Mouse (Mus musculus) right cerebral cortex, adult 2 months (tissue): ENCODE data around the gene Klhdc2.

Experiments used
- DNase-seq, 2 experiments: peaks; one replicate each; pipeline ENCODE4 v3.0.0; 2021 to 2022; ENCODE audit warnings: low spot score in 2 of 2

The Klhdc2 gene

DNA sequence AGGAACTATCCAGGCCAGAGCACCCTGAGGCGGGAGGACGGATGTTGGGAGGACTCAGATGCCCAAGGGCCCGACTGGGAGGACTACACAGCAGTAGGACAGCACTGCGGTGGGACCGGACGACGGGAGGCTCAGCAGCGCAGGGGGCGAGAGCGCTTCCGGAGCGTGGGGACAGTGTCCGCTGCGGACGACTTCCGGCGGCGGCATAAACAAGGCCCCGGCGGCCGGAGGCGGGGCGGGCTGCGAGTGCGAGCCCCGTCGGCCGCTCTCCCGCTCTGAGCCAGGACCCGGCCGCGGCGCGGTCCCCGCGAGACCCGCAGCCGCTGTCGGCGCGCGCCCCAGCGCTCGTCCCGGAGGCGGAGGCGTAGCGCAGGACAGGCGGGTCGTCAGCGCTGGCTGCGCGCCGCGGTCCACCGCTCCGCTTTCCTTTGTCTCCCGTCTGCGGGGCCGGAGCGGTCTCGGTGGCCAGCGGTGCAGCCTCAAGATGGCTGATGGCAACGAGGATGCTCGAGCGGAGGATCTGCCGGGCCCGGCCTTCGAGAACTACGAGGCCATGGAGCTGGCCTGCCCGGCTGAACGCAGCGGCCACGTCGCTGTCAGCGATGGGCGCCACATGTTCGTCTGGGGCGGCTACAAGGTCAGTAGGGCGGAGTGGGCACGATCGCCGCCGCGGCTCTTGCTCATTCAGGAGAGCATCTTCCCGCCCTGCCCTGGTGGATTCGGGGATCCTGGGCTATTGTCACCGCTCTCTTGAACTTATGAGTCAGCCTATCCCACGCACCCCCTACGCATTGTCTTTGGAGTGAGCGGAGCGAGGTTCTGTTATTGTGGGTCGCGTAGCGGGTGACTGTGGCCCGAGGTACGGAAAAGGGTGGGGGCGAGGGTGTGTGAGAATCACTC is at the start of gene Klhdc2:
TSS of gene Klhdc2 (plus strand) at position 171 of the 900 bp plus-strand sequence.
- peak; percentile 85 to 88 for DNase-seq

DNA sequence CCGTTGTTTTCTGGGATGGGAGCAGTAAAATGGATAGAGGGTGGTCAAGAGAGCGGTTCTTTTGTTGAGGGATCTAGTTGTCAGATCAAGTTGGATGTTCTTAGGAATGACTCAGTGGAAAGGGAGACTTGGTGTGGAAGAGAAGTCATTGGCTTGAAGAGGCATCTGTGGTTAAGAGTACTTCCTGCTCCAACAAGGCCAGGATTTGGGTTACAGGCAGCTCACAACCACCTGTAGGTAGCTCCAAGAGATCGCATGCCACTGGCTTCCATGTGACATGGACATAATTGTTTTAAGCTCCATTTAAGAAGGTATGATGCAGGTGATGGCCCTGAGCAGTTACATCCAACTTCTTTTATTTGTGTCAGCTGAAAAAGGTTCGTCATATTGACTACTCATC is 46.7 kb upstream of the Klhdc2 start:
- no peak for DNase-seq

DNA sequence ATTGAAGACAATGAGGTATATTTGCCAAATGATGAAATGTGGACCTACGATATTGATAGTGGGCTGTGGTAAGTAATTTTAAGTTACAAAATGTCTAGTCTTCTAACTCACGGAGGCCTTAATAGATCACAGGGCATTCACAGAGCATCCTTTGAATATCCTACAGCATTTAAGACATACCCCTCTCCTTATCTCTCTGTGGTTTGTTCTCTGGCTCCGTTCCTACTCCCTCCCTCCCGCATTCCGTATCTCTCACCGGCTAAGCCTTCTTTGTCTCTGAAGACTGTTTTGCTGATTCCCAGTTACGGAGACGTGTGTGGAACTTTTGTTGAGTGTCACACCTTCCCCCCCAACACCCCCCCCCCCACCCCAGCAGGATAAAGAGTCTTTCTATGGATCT is 45.7 kb upstream of the Klhdc2 start:
- DNase-seq = no peak

DNA sequence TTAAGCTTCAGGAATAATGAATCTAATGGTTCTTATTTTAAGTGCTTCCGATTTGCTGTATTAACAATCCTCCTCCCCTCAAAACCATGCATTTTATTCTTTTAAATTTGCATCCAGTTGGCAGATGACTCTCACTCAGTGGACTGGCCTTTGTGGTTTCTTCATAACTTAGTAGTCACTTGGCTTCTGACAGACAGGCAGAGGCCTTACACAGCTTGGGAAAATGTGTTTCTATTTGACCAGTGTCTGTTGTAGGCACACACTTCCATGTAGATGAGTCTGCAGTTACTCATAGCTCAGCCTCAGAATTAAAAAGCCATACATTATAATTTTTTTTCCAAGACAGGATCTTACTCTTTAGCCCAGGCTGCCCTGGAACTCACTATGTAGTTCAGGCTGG is 42.7 kb upstream of the Klhdc2 start:
- DNase-seq = no peak

DNA sequence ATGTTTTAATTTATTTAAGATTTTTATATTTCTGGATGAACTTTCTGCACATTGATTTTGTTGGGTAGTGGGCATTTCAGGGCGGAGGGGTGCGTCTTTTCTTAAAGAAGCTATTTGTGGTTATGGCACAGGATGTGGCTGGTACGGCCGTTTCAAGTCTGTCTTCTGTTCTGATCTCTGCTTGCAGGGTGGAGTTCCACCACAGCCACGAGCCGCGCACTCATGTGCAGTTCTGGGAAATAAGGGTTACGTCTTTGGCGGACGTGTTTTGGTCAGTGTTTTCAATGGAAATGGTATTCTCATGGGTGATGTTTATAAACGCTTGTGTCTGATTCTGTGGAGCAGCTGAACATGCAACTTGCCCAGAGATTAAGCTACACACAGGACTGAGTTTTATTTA is 38.6 kb upstream of the Klhdc2 start:
- DNase-seq = no peak

DNA sequence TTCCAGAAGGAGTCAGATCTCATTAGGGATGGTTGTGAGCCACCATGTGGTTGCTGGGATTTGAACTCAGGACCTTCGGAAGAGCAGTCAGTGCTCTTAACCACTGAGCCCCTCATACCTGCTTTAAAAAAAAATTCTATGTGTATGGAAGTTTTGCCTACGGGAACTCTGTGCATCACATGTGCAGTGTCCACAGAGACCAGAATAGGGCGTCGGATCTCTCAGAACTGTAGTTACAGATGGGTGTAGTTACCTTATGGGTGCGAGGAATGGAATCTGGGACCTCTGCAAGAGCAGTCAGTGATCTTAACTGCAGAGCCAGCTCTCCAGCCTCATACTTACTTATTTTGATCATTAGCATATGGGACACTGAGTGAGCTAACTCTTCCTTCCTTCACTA is 34.2 kb upstream of the Klhdc2 start:
- no peak for DNase-seq

DNA sequence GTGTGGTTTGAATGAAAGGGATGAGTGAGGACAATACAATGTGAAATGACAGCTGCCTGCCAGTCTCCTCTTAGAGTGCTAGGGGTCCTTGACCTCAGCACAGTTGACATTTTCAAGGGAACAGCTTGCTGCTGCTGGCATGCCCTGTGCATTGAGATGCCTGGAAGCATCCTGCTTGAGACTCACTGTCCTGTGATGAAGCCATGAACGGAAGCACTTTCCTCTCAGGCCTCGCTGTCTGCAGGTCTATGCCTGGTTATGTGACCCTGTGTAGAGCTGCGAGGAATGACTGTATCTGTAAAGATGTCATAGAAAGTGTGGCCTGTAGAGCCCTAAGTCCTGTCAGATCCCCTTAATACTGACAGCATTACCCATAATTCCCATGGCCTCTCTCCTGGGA is 31.4 kb upstream of the Klhdc2 start:
- DNase-seq = no peak

DNA sequence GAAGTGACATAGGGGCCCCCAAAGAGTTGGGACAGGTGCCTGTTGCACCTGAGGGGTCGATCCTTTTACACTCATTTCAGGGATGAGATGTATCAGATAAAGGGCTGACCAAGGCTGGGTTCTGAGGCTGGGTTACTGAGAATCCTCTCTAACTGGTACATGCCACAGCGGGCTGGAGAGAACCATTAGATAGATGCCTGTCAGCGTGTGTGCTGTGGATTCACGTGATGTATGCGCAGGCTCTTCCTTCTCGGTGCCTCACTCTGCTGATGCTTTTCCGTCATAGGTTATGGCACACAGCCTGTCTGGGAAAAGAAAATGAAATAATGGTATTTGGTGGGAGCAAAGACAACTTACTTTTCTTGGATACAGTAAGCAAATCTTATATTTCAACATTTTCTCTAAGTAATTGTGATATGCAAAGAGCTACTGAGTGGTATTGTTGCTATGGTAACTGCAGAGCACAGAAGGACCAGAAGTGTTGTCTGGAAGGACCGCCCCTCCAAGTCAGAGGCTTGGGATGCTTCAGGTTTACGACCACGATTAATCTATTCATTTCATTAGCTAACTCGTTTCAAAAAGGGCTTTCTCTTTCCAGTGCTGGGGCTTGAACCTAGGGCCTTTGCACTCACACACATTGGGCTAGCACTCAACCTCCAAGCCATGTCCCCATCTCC is 28.4 kb upstream of the Klhdc2 start:
- DNase-seq = peak in 1 of 2 experiments; percentile 7

DNA sequence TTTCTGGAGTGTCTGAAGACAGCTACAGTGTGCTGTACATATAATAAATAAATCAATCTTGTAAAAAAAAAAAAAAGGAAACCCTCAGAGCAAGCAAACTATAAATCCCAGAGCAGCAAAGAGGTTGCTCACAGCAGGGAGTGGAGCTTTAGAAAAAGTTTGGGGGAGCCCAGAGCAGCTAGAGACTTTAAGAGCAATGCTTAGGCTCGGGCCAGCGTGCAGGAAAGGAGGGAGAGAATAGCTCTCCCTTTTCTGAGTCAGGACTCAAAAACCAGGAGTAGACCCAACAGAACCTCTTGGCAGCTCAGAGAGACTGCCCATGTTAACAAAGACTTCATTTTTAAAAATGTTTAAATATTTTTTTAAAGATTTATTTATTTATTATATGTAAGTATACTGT is 27.5 kb upstream of the Klhdc2 start:
- no peak for DNase-seq

DNA sequence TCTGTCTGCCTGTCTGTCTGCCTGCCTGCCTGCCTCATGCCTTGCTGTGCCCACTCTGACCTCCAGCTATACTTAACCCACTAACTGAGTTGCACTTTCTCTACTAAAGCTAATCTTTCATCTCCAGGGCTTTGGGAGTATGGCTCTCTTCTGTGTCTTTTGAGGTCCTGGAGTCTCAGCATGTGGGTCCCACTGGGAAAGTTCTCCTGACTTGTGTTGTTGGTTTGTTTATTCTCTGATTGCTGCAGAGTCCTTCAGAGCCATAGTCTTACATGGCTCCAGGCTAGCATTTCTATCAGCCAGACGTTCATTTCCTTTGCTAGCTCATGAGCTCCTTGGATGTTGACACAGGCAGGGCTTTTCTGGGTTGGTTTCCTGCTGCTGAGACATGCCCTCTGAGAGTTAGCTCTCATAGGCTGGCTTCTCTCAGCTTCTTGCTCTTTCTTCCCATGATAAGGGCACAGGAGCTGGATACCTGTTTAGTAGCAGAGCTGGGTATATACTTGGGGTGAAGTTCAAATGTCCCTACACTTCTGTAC is 16.5 kb upstream of the Klhdc2 start:
- no peak for DNase-seq

DNA sequence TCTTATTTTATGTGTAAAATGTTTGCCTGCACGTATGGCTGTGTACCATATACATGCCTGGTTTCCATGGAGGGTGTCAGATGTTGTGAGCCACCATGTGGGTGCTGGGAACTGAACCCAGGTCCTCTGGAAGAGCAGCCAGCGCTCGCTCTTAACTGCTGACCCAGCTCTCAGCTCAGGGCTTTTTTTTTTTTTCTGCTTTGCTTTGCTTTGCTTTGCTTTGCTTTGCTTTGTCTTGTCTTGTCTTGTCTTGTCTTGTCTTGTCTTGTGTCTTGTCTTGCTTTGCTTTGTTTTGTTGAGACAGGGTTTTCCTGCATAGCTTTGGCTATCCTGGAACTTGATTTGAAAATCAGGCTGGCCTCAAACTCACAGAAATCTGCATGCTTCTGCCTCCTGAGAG is 15.6 kb upstream of the Klhdc2 start:
- DNase-seq = no peak

DNA sequence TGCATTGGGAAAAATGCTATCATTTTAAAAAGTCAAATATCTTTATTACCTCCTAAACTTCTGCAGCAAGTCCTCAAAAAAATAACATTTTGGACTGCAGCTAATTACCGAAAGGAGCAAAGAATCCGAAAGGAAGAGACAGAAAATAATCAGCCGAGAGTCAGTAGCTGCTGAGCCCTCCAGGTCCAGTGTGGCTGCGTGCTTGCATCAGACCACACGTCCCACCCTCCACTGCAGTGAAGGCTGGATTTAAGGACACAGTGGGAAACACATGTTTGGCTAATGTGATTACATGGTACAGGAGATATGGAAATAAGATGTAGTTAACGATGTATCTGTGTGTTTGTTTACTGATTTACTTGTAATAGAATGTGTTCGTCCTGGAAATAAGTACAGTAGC is 13.3 kb upstream of the Klhdc2 start:
- DNase-seq = no peak

DNA sequence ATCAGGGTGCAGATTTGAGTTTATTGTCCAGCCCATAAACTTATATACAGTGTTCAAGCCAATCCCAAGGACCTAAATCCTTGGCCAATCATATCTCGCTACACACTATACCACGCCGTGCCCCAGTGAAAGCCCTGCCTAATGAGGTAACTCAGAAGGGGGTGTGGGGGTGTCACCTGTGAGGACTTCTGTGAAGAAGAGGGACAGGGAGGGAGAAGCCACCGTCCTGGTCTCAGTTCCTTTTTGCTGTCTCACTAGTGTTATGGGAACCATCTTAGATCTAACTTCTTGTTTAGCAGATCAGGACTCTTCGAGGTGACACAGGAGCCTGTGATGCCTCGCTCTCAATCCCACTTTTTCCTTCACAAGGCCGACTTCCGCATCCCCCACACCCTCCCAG is 8.9 kb upstream of the Klhdc2 start:
- no peak for DNase-seq

DNA sequence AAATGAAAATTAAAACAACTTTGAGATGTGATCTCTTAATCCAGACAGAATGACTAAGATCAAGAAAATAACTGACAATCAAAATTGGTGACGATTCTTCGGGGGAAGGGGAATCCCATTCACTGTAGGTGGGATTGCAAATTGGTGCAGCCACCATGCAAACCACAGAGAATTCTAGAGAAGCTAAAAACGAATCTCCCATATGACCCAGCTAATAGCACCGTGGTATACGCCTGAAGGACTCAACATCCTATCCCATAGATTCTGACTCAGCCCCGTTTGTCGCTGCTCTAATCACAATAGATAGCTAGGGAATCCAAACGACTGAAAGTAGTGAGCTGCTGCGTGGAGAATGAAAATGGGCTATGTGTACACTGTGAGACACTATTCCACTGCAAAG is 7.8 kb upstream of the Klhdc2 start:
- DNase-seq = no peak

DNA sequence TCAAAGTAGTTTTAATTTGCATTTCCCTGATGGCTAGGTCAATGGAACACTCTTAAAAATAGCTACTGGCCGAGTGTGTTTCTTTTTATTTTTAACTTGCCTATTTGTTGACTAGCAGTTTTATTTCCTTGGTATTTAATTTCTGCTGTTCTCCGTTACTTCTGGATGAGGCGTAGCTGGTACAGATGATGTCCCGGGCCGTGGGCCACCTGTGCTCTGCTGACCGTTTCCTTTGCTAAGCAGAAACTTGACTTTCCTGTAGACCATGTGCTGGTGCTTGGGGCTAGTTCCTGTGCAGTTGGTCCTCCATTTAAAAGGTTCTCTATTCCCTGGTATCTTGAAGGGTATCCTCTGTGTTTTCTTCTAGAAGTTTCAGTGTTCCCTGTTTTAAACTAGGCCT is 4.1 kb upstream of the Klhdc2 start:
- no peak for DNase-seq

DNA sequence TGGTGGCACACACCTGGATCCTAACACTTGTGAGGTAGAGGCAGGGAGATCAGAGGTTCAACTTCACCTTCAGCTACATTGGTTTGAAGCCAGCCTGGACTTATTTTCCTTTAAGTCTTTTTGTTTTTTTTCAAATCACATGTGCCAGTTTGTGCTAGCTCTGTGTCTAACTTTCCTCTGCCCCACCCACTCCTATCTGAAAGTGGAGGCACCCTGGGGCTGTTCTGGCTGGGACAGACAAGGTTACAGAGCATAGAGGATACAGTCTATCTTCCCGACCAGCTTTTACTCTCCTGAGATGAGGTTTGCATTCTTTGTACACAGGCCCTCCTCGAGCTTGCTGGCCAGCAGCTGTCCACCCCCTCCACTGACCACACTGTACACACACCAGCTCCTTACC is 2.7 kb upstream of the Klhdc2 start:
- DNase-seq = no peak

DNA sequence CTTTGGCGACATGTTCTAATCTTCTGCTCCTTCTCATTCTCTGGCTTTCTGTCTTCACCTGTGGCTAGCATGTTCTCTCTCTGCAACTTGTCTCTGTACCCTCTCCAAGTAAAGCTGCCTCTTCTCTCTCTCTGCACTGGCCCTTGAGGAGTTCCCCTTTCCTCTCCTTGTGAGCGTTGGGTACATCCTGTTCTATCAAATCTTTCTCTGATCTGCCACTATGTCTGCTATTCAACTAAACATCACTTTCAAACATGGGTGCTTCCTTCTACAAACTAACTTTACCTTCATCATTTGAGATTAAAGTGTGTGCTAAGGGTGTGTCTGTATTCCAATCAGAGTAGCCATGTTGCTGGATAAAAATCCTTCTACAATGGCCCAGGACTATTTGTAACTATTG is 1.5 kb upstream of the Klhdc2 start:
- no peak for DNase-seq

DNA sequence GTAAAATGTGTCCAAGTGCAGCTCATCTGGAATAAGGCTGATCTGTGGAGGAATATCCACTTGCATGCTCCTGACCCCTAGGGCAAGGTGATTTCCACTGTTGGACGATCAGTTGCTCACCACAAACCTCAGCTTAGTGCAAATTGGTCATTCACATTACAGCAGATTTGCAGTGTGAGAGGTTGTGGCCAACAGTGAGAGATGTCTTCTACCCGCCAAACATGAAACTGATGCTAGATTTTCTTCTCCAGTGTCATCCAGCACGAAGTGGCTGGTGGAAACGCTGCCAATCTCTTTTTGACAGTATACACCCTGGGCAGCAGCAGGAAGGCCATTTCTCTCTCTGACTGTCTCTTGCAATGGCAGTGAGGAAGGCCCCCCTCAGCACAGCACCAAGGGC is 830 bp upstream of the Klhdc2 start:
- DNase-seq = no peak

DNA sequence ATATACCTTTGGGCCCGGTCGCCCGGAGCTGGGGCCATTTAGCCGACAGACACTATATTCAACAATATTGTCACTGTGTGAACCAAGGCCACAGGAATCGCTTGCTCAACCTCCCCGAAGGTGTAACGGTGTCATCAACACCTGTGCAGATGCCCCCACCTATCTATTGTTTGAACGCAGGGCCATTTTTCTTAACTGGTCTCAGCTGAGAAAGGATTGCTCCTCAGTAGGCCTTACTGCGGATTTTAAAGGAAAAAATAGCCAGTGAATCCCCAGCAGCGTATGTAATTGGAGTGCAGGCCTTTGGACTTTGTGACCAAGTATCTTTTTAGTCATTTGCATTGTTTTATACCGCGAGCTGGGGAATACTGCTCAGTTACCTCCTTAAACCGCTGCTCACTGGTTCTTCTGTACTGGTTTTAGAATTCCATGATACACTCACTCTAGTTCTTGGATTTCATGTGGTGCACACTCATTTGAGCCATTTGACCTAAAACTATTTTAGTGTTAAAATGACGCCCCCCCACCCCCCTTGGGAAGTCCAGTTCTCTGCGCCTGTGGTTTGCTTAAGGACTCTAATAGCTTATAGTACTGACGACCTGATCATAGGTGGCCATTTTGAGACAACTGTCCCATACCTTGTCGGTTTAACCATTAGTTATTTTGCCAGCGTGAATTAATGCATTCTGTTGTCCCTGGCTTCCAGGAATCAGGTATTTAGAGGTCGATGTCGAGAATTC is 1.1 kb downstream of the Klhdc2 start:
- no peak for DNase-seq

DNA sequence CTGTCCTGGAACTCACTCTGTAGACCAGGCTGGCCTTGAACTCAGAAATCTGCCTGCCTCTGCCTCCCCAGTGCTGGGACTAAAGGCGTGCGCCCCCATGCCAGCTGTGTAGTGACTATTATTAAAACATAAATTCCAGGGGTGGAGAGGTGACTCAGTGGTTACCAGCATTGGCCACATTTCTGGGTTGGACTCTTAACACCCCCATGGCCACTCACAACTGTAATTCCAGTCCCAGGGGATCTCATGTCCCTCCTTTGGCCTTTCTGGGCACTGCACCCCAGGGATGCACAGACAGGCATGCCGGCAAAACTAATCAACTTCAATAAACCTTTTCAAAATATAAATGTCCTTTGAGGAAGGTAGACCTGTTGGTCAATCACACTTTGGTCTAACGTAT is 1.8 kb downstream of the Klhdc2 start:
- DNase-seq = no peak

DNA sequence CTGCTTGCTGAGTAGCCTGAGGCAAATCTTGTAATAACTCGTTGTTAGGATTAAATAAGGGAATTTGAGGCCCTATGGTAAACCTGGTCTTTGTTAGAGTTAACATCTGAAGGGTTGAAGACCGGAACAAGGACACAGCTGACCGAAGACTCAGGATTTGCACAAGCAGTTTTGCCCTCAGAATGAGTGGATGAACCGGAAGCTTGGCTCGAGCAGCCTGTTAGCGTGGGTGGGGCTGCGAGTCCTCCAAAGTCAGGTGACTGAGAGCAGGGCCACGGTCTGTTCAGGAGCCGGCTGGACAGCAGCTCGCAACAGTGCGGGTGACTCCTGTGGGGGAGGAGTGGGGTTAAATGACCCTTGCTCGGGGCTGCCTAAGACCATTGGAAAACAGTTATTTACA is 2.8 kb downstream of the Klhdc2 start:
- DNase-seq = no peak

DNA sequence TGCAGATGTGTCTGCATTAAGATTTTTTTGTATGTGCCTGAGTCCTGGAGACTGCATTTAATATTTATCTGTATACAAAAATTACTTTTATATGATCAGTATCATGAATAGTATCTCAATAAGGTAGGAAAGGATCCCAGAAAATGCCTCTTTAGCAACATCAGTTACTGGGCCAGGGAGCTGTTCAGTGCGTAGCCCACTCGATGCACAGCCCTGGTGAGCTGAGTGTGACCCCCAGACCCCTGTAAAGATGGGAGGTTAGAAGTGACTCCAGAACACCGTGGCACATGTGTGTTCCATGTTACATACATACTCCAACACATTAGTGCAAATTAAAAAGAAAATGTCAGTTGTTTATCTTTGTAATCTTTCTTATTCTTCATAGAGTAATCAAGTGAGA is 3.4 kb downstream of the Klhdc2 start:
- no peak for DNase-seq
